Mouse (Mus musculus) MEL (cell line): ENCODE measurements at regions not wholly inside any gene's neighbourhood (a gene's known extent, or its start where the extent isn't known, plus 50 kb on each side); places are given as distances from the start of the nearest gene placed in this dataset.

Source experiments
- DNase-seq: peaks from one replicate; pipeline ENCODE4 v3.0.0; 2011; ENCODE audit warnings: low read depth, low spot score
- H3K27ac ChIP-seq: 2 replicates; pipeline ENCODE4 v1.5.1; 2012; ENCODE audit warnings: low read depth, mild to moderate bottlenecking, control low read depth, low read length, moderate library complexity; ENCODE audit not compliant: control insufficient read depth
- H3K27me3 ChIP-seq, 2 experiments: fragments of 150-350 bp in 1 of 2; sonication (generic) in 1 of 2; 2 replicates each; pipeline ENCODE4 v1.6.1; 2012; ENCODE audit warnings: low read length in 2 of 2, mild to moderate bottlenecking in 2 of 2, improper control_type of control experiment in 1 of 2, moderate library complexity in 1 of 2; ENCODE audit not compliant: insufficient read depth in 2 of 2, control insufficient read depth in 1 of 2
- H3K36me3 ChIP-seq, 2 experiments: 2 replicates each; pipeline ENCODE4 v1.6.1; 2012 to 2014; ENCODE audit warnings: low read length in 2 of 2, improper control_type of control experiment in 1 of 2, inconsistent platforms in 1 of 2, mild to moderate bottlenecking in 1 of 2; ENCODE audit not compliant: insufficient read depth in 2 of 2, control insufficient read depth in 1 of 2
- H3K4me1 ChIP-seq, 2 experiments: fragments of 150-350 bp in 1 of 2; sonication (generic) in 1 of 2; 2 replicates each; pipeline ENCODE4 v1.6.1; 2012; ENCODE audit warnings: low read length in 2 of 2, improper control_type of control experiment in 1 of 2, mild to moderate bottlenecking in 1 of 2; ENCODE audit not compliant: insufficient read depth in 2 of 2, control insufficient read depth in 1 of 2
- H3K4me3 ChIP-seq, 2 experiments: fragments of 150-350 bp in 1 of 2; sonication (generic) in 1 of 2; 2 replicates each; pipeline ENCODE4 v1.5.1; 2012; ENCODE audit warnings: low read depth in 2 of 2, low read length in 2 of 2, mild to moderate bottlenecking in 2 of 2, moderate library complexity in 2 of 2, control low read depth in 1 of 2, improper control_type of control experiment in 1 of 2; ENCODE audit not compliant: control insufficient read depth in 1 of 2, insufficient read depth in 1 of 2
- H3K79me2 ChIP-seq: 2 replicates; pipeline ENCODE4 v1.6.1; 2012; ENCODE audit warnings: mild to moderate bottlenecking, low read length, moderate library complexity; ENCODE audit not compliant: control insufficient read depth, poor library complexity, insufficient read depth
- H3K9ac ChIP-seq: 2 replicates; pipeline ENCODE4 v1.6.1; 2012; ENCODE audit warnings: low read depth, mild to moderate bottlenecking, control low read depth, low read length, moderate library complexity; ENCODE audit not compliant: control insufficient read depth, poor library complexity, severe bottlenecking
- H3K9me3 ChIP-seq: fragments of 150-350 bp; sonication (generic); replicated peaks from 2 replicates; pipeline ENCODE4 v1.6.1; 2012; ENCODE audit warnings: mild to moderate bottlenecking, low read length, improper control_type of control experiment, moderate library complexity; ENCODE audit not compliant: insufficient read depth
- BHLHE40 ChIP-seq: IDR thresholded peaks from 2 replicates; pipeline ENCODE4 v1.6.1; 2012; ENCODE audit warnings: low read depth, mild to moderate bottlenecking, inconsistent platforms, low read length, improper control_type of control experiment, borderline replicate concordance
- CHD1 ChIP-seq: IDR thresholded peaks from 2 replicates; pipeline ENCODE4 v1.6.1; 2012; ENCODE audit warnings: low read depth, mild to moderate bottlenecking, inconsistent platforms, low read length, improper control_type of control experiment
- CHD2 ChIP-seq: IDR thresholded peaks from 2 replicates; pipeline ENCODE4 v1.6.1; 2011; ENCODE audit warnings: low read length, improper control_type of control experiment
- E2F4 ChIP-seq: IDR thresholded peaks from 2 replicates; pipeline ENCODE4 v1.6.1; 2011; ENCODE audit warnings: low read depth, low read length, improper control_type of control experiment, borderline replicate concordance
- ELF1 ChIP-seq: IDR thresholded peaks from 2 replicates; pipeline ENCODE4 v1.6.1; 2014; ENCODE audit warnings: low read depth, mild to moderate bottlenecking, inconsistent platforms, low read length, improper control_type of control experiment, moderate library complexity
- EP300 ChIP-seq, 2 experiments: IDR thresholded peaks; 2 replicates each; pipeline ENCODE4 v1.6.1; 2011; ENCODE audit warnings: improper control_type of control experiment in 2 of 2, low read length in 2 of 2, low read depth in 1 of 2, mild to moderate bottlenecking in 1 of 2
- GABPA ChIP-seq: IDR thresholded peaks from 2 replicates; pipeline ENCODE4 v1.6.1; 2012; ENCODE audit warnings: low read depth, mild to moderate bottlenecking, inconsistent platforms, low read length, improper control_type of control experiment, moderate library complexity
- JUND ChIP-seq: IDR thresholded peaks from 2 replicates; pipeline ENCODE4 v1.6.1; 2011; ENCODE audit warnings: low read depth, mild to moderate bottlenecking, improper control_type of control experiment, low read length
- KAT2A ChIP-seq: conservative IDR thresholded peaks from 2 replicates; pipeline ENCODE4 v1.6.1; 2012; ENCODE audit warnings: low read depth, low read length, improper control_type of control experiment, inconsistent platforms
- MAFK ChIP-seq: IDR thresholded peaks from 2 replicates; pipeline ENCODE4 v1.6.1; 2011; ENCODE audit warnings: low read depth, mild to moderate bottlenecking, low read length, improper control_type of control experiment, borderline replicate concordance
- MAX ChIP-seq: IDR thresholded peaks from 2 replicates; pipeline ENCODE4 v1.6.1; 2011; ENCODE audit warnings: low read length, improper control_type of control experiment
- MAZ ChIP-seq: IDR thresholded peaks from 2 replicates; pipeline ENCODE4 v1.6.1; 2012; ENCODE audit warnings: low read depth, mild to moderate bottlenecking, inconsistent platforms, low read length, improper control_type of control experiment
- MEF2A ChIP-seq: IDR thresholded peaks from 2 replicates; pipeline ENCODE4 v1.6.1; 2014; ENCODE audit warnings: low read depth, mild to moderate bottlenecking, inconsistent platforms, low read length, improper control_type of control experiment; ENCODE audit not compliant: poor library complexity, insufficient replicate concordance, severe bottlenecking; ENCODE audit errors: extremely low read depth
- NELFE ChIP-seq: IDR thresholded peaks from 2 replicates; pipeline ENCODE4 v1.6.1; 2011; ENCODE audit warnings: low read depth, low read length, improper control_type of control experiment
- SIN3A ChIP-seq: IDR thresholded peaks from 2 replicates; pipeline ENCODE4 v1.6.1; 2012; ENCODE audit warnings: low read length, improper control_type of control experiment, inconsistent platforms
- TBP ChIP-seq: IDR thresholded peaks from 2 replicates; pipeline ENCODE4 v1.8.0; 2011; ENCODE audit warnings: low read depth, low read length, improper control_type of control experiment
- TCF12 ChIP-seq: IDR thresholded peaks from 2 replicates; pipeline ENCODE4 v1.6.1; 2014; ENCODE audit warnings: low read depth, mild to moderate bottlenecking, inconsistent platforms, low read length, improper control_type of control experiment, moderate library complexity
- UBTF ChIP-seq: IDR thresholded peaks from 2 replicates; pipeline ENCODE4 v1.6.1; 2012; ENCODE audit warnings: low read depth, mild to moderate bottlenecking, inconsistent platforms, low read length, improper control_type of control experiment, moderate library complexity, borderline replicate concordance; ENCODE audit not compliant: insufficient read depth
- ZMIZ1 ChIP-seq: IDR thresholded peaks from 2 replicates; pipeline ENCODE4 v1.6.1; 2012; ENCODE audit warnings: low read depth, mild to moderate bottlenecking, inconsistent platforms, low read length, improper control_type of control experiment, moderate library complexity
- ZNF384 ChIP-seq: IDR thresholded peaks from 2 replicates; pipeline ENCODE4 v1.6.1; 2012; ENCODE audit warnings: low read depth, mild to moderate bottlenecking, inconsistent platforms, low read length, improper control_type of control experiment

- H3K9me3 ChIP-seq, result no peaks in the 10 kb centered on the region
- TF ChIP-seq KAT2A, result no peak
Measured at GRCm38 (mm10) chr13:69939791-69940190, 137.6 kb downstream of the Med10 start.

GRCm38 (mm10) chr13:69944651-69945050 is 142.5 kb downstream of the Med10 start:
- Histone ChIP-seq H3K4me3 (no peak overlapping the region), H3K79me2 (no peaks in the 10 kb centered on the region), H3K4me1 (no peaks in the 10 kb centered on the region), H3K36me3 (no peaks in the 10 kb centered on the region), H3K9me3 (no peaks in the 10 kb centered on the region), H3K27me3 (no peaks in the 10 kb centered on the region), H3K27ac (no peak overlapping the region), H3K9ac (no peak overlapping the region)
- DNase-seq, result no peak
- no peak for TF ChIP-seq CHD1
- TF ChIP-seq SIN3A, result no peak

More at GRCm38 (mm10) chr13:69939791-69940190, 137.6 kb downstream of the Med10 start:
- no peak overlapping the region for H3K27ac ChIP-seq
- H3K27me3 ChIP-seq, result no peaks in the 10 kb centered on the region
- H3K4me3 ChIP-seq, result no peak overlapping the region
- no peaks in the 10 kb centered on the region for H3K79me2 ChIP-seq
- H3K4me1 ChIP-seq, result no peaks in the 10 kb centered on the region
- no peak for DNase-seq
- no peak overlapping the region for H3K9ac ChIP-seq
- no peaks in the 10 kb centered on the region for H3K36me3 ChIP-seq

GRCm38 (mm10) chr13:69946615-69947014 is 144.4 kb downstream of the Med10 start:
- Histone ChIP-seq H3K9me3 (no peaks in the 10 kb centered on the region), H3K4me1 (no peaks in the 10 kb centered on the region), H3K27ac (no peak overlapping the region), H3K27me3 (no peaks in the 10 kb centered on the region), H3K4me3 (no peak overlapping the region), H3K9ac (no peak overlapping the region), H3K79me2 (no peaks in the 10 kb centered on the region), H3K36me3 (no peaks in the 10 kb centered on the region)
- TF ChIP-seq KAT2A (no peak), TCF12 (no peak), MAZ (no peak), MAFK (no peak), EP300 (IDR thresholded peaks at IDR 0.05; ENCODE audit: low read depth in 1 of 2, low read length in 2 of 2) (no peak), ELF1 (no peak), ZMIZ1 (no peak), JUND (no peak), TBP (no peak), NELFE (no peak), E2F4 (no peak), MAX (no peak), GABPA (no peak), MEF2A (no peak), UBTF (no peak), SIN3A (no peak), BHLHE40 (no peak), ZNF384 (no peak), CHD2 (no peak)
- peak; percentile 2 for DNase-seq
